Mouse (Mus musculus): ENCODE measurements at regions not wholly inside any gene's neighbourhood (a gene's known extent, or its start where the extent isn't known, plus 50 kb on each side); places are given as distances from the start of the nearest gene placed in this dataset.

DNA sequence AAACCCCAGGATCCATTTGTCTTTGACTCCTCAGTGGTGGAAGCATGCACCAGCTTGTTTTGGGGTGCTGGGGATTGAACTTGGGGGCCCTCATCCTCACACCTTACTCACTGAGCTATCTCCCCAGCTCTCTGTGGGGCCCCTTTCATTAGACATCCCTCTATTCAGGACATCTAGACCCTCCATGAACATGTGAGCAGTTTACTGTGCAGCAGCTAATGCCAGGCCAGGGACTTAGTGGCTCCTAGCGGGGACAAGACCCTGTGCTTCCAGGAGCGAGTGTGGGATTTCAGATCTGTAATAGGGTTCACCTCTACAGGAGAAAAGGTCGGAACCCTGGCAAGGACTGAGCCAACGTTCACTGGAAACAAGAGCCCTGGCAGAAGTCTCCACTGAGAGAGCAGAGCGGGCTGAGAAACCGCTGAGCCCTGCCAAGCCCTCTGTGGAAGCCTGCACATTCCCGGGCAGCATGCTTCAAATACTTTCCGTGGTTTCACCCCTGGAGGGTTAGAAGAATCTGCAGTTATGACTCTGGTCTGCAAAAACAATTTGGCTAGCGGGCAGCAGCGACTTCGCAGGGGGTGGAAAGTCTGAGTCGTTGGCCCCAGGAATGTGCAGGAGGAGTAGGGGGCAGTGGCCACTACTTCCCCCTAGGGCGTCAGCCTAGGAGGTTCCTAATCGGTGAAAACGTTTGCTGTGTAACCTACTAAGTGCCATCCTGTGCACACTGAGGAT lies 125.6 kb downstream of the Smad6 start:
- no peak for DNase-seq (ENCODE audit: low spot score)

DNA sequence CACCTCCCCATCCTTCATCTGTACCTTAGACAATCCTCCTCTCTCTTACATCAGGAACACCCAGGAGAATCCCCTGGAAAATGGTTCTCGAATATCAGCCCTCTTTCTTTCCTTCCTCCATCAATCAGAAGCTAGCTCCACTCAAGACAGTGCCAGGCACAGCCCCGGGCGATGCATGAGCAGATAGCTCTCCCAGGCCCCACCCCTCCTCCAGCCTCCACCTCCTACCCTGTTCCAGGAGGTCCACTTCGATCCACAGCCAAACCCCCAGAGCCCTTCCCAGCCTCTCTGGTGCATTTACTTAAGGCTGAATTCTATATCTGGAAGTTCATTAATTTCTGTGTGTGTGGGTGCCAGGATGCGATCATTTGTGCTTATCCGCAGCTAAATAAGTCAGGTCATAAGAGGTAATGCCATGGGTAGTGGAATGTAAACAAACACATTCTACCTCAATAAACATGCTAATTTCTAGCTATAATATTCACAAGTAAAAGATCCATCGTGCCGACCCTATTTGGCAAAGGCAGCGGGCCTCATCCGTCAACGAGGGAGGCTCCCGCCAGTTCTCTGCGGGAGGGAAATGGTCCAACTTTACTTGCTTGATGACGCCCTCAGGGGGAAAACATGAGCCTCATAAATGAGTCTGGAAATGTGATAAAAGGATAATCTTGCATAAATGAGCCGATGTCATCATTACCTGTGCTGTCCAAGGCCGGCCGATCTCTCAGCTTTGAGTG lies 129.5 kb downstream of the Smad6 start:
- no peak for DNase-seq (ENCODE audit: low spot score)

DNA sequence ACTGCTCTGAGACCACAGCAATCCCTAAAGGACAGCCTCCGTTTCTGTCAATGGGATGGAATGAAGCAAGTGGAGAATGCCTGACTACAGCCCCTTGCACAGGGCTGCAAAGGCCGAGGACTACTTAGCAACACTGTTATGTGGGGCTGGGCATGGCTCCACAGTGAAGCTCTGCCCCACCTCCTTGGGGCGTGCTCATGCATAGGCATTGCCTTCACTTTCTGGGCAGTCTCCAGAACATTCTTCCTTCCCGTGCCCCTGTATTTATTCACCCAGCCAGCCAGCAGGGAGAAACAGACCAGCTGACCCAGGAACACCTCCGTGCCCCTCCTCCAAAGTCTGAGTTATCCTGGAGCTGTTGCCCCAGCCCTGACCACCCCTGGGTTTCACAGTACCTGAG lies 131.1 kb downstream of the Smad6 start:
- DNase-seq (ENCODE audit: low spot score) = no peak

DNA sequence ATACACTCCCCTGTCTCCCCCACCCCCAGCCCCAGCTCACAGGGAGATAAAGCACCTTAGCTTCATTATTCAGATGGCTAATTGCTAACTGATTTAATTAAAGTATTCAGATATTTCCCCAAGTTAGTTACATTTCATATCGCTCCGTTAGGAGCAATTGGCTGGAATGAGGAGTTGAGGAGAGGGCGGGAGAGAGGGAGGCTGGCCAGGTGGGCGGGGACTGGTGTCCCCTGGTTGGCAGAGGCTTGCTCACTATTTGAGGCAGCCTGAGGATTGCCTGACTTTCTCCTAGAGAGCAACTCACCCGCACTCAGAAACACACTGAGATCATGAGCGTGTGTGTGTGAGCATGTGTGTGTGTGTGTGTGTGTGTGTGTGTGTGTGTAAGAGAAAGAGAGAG lies 131.8 kb upstream of the Smad3 start:
- no peak for DNase-seq (ENCODE audit: low spot score)

DNA sequence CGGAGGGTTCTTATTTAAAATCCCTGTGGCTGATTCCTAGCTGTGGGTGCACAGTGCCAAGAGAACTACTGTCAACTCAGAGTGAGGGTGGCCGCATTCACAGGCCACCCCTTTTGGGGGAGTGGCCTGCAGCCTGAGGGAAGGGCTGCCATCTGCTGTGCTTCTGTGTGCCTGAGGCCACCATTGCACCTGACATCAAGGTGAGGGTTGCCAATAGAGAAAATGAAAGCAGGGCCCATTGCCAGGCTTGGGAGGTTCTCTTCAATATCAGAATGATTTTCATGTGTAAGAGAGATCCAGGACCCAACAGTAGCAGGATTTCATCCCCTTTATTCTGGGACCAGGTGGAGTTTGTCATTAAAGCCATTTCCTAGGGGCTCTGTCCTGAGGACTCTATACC lies 127.2 kb upstream of the Smad3 start:
- DNase-seq (ENCODE audit: low spot score) = no peak

DNA sequence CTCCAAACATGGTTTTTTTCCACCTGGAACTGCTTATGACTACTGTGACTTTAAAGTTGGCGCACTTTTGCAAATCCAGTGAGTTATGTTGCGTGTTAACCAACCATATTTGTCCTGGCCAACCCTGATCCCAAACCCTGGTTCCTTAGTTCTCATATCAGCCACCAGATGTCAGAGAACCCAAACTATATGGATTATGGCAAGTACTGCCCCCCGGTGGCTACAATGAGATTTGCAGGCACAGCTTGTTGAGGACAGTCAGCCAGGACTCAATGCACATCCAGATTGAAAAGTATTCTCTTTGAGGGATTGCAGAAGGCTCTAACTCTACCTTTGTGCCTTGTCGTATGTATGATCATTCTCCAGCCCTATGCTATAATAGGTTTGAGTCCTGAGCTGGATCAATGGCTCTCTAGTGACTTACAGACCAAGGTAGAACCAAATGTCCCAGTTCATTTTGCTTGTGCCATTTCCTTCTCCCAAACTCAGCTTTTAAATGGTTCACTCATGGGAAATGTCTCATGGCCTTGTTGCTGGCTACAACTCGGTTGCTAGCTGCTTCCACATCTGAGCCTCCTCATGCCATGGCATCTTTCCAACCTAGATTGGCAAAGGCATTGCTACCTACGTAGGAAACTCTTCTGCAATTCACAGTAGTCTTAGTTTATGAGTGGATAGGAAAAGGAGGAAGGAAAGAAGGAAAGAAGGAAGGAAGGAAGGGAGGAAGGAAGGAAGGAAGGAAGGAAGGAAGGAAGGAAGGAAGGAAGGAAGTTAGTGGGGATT lies 126.1 kb upstream of the Smad3 start:
- DNase-seq (ENCODE audit: low spot score) = no peak

DNA sequence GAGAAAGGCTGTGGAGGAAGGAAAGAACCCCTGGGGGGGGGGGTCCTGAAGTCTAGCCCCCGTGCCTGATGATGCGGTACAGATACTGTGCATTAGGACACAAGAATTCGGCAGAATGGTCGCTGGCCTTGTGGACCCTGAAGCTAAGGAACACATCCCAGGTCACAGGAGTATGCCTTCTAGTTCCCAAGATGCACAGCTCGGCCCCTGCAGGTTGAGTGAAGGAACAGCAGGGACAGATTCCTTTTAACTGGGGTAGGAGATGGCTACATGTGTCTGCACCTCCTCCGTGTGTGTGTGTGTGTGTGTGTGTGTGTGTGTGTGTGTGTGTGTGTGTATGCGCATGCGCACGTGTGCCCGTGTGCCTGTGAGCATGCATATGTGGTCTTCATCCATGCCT lies 123.9 kb upstream of the Smad3 start:
- DNase-seq (ENCODE audit: low spot score) = no peak

DNA sequence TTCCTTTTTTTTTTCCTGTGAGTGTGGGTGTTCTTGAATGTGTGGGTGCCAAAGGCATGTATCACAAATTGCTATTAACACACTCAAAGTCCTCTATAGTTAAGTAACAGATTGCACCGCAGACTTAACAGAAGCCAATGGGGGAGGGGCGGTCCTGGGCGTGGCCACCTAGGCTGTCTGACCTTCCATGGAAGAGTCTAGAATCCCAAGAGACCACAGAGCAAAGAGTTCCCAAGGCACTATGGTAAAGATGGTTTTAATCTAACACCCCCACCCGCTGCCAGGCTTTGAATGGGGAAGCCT lies 123.4 kb upstream of the Smad3 start:
- no peak for DNase-seq (ENCODE audit: low spot score)

DNA sequence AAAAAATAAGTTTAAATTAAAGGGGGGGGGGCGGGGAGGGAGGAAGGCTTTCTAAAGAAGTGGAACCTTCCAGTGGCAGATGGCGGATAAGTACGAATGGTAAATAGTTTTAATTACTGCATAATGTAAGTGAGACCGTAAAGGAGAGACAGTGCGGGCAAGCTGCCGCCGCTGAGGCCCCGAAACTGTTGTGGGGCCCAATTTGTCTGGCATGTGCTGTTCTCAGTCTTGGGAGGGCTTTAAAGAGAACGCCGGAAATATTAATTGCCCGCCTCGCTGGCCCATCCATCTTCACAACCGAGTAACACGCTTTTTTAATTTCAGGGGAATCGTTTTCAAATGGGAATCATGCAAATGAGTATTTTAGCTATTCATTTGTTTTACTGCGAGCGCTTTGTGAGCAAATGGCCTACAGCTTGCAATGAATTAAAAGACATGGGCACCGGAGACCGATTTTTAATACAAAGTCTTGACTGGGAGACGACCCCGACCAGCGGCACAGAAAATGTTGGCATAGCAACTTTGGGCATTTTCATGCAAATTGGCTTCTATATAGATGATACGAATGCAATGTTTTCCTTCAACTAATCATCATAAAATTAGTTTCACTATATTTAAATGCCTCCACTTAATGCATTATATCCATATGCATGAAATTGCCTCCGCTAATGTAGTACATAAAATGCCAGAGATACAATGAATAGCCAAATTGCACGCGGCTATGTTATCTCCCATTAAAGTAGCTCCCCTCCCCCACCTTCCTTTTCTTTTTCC lies 122.9 kb upstream of the Smad3 start:
- DNase-seq (ENCODE audit: low spot score) = no peak

DNA sequence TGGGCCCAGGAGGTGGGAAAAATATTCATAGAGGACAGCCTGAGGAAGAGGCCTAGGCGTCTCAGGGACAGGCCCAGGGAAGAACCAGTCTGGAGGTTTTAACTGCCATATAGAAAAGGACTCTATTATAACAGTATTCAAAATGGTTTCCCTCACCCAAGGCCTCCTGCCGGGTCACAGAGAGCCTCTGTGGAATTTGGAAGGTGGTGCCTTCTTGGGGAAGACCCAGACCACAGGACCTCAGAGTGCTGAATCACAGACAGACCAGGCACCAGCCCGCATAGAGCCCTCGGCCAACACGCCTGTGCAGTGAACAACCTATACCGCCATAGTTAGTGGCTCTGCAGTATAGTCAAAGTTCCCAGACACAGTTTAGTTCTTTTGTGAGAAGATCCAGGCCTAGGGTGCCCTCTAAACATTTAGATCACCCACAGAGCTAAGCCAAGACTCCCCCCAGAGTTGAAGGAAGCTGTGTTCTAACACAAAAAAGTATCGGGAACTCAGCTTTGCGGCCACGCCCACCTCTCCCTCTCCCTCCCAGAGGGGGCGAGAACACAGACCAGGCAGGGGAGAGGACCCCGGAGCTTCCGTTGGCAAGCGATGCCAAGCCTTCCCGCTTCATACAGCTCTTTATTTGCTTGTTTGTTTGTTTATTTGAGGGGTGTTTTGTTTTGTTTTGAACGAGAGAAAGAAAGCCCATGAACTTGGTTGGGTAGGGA lies 122.1 kb upstream of the Smad3 start:
- no peak for DNase-seq (ENCODE audit: low spot score)

DNA sequence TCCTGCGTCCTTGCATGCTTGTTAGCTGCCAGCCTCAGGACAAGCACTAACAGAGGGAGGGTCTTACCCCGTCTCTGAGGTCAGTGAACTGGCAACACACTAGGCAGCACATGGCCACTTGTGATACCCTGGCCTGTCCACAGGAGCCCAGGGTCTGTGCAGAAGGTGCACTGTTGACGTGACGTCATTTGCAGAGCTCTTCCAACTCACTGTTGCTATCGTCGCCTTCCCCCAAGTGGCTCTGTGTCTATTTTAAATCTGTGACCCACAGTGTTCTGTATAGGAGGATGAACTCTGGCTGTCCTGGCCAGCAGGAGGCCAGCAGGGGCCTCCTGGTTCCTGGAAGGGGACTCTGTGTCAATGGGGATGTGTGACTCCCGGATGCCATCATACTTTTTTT lies 120.1 kb upstream of the Smad3 start:
- no peak for DNase-seq (ENCODE audit: low spot score)

DNA sequence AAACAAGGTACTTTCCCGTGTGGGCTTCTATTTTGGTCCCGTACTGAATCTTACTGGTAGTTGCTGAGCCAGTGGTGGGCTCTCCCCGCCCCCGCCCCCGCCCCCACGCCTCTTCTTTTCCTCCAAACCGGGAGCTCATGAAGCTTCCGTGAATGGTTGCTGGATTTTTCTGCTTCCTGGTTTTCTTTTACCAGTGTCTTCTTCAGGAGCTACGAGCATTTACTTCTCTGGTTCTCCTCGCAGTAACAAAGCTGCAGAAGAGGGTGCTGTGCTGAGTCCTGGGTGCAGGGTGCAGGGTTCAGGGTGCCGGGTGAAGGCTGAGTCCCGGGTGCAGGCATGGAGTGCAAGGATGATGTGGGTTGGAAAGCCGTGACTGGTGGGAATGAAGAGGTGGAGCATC lies 119.1 kb upstream of the Smad3 start:
- no peak for DNase-seq (ENCODE audit: low spot score)

DNA sequence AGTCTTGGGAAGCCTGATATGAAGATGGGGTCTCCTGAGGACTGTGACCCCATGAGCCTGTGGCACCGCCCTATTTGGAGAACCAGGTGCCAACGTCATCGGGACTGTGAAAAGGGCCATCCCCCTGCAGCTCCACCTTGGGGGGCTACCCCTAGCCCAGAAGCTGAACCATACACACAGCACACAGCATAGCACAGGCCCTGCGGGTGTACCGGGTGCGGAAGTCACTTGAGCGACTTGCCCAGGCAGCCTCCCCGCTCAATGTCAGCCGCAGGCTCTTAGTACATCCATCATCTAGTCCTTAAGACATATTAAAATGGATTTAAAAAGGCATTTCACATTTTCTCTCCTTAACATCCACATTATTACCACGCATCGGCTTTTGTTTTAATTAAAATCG lies 118.2 kb upstream of the Smad3 start:
- DNase-seq (ENCODE audit: low spot score) = no peak

DNA sequence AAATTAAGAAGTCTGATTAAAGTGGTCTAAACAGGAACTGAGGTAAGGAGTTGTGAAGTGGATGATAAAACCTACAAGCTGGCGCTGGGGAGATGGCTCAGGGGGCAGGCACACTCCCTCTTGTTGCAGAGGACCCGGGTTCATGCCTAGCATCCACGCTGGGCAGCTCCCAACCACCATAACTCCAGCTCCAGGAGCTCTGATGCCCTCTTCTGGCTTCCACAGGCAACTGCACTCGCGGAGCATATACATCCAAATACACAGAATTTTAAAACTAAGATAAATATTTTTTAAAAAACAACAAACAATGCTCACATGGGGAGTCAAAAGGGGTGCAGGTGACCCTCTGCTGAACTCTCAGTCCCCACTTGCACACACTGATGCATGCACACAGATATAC lies 117.4 kb upstream of the Smad3 start:
- DNase-seq (ENCODE audit: low spot score) = no peak

DNA sequence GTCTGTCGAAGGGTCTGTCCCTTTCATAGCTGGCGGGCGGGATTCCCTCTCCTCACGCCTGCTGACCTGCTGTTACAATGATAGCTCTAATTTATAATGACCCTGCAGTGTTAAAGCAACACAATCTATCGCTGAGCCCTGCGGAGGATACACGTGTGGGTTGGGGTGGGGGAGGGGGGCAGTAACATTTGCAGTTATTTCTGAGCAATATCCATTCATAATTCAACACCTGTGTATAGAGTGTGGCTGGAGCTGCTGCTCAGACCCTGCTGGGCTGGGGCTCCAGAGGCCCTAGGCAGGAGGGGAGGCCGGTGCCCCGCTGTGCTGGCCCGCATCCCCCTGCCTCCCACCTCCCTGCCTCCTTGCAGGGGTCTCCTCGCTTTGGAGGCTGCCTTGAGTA lies 106.6 kb upstream of the Smad3 start:
- no peak for DNase-seq (ENCODE audit: low spot score)

DNA sequence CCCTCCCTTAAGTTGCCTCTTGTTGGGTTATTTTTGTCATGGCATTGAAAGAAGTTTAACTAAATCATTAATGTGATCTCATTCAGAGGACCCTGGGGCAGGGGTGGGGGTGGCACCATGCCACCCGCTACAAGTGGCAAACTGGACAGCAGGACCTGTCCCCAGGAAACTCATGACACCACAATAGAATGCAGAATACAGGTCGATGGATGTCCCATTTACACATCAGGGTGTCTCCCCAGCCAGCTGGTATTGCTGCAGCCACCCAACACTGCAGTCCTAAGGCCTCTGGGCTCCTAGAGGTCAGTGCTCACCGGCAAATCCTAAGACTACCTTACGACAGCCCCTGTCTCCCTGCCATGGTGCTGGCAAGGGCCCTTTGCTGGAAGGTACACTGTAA lies 105.5 kb upstream of the Smad3 start:
- no peak for DNase-seq (ENCODE audit: low spot score)

DNA sequence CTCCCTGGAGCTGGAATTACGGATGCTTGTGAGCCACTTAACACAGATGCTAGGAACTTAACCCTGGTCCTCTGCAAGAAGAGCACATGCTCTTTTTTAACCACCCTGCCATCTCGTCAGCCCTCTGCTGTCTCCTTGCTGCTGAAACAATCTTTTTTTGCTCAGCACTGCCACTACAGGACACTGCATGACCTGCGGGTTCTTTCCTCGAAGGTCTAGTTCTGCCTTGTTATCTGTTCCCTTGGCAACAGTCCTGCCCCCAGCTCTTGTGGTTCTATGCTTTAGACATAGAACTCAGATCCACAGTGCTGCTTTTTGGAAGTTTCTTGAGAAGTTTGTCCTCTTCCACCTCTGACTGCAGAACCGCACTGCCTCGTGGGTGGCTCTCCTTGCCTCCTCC lies 104.6 kb upstream of the Smad3 start:
- DNase-seq (ENCODE audit: low spot score) = no peak

DNA sequence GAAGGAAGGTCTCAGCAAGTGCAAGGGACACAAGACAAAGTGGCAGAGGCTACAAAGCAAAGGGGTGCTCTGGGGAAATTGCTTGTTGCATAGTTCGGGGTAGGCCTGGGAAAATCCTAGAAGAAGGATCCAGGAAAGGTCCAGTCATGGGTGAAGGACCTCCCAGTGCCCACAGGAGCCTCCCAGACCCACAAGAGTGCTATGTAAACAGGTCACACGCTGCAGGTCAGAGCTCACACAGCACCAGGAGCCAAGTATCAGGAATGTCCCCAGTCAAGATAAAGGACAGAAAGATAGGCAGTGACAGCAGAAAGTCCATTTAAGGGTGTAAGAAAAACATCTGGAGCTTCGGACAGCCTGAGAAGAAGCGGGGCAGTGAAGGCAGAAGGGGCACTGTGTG lies 103.6 kb upstream of the Smad3 start:
- DNase-seq (ENCODE audit: low spot score) = no peak

DNA sequence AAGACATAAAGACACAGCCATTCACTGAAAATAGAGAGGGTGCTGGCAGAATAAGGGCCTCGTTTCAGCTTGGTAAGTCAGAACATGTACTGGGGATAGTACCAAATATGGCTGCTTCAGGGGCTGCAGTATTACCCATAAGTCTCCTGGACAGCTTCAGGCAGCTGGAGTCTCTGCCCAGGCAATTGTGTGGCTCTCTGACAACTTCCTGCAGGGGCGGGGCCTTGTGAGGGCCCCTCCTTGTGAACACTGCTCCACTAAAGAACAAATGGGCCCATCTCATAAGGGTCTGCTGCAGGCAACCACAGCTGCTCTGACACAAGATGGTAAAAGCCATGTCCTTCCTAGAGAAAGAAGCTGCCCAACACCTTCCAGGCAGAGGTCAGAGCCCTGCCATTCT lies 102.4 kb upstream of the Smad3 start:
- DNase-seq (ENCODE audit: low spot score) = no peak

DNA sequence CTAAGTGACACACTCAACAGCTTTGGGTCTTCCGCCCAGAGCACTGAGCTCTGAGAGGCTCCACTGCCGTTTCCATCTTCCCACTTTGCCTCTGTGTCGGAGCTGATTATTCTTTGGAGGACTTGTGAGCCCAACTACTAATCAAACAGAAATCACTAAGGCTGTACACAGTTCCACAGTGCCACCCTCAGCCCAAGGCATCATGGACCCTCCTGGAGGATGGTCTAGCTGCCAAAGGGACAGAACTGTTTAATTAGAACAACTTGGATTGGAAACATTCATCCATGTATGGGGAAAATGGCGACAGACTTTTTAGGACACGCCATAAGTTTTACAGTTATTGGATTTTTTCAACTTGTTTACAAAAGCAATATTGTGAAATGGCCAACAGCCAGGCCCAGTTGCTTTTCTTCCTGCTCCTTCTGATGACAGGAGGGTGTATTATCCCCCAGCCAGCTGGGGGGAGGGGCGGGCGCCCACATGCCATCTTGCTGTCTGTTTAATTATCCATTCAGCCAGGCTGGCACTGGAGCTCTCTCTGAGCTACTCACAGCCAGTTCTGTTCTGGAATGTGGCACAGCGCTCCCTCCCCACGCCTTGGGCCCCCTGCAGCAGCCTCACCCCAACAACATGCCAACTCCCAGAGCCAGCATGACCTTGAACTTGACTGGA lies 98.4 kb upstream of the Smad3 start:
- peak; percentile 58 for DNase-seq (ENCODE audit: low spot score)

DNA sequence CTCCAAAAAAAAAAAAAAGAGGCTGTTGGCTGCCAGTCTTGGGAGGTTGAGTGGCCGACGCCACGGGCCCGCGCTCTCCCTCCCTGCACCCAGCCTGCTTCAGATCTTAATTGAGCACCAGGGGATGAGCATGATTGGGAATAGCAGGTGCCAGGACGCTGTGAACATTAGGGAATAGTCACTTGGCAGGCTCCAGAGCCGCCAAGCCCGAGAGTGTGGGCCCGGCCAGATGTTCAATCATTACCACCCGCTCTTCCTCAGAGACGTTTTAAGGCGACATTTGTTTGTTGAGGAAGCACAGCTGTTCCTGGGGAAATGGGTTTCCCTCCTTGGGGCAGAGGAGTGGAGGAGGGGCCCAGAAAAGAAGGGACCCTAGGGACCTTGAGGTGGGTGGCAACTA lies 94.0 kb upstream of the Smad3 start:
- no peak for DNase-seq (ENCODE audit: low spot score)
